Mouse (Mus musculus): Measurements from ENCODE around the gene Fsd1l.
"Not testable (repeated sequence)": the region's sequence is repeated elsewhere in the genome, so short reads cannot be mapped to it uniquely, and the experiment has no call there.

Fsd1l gene

DNA sequence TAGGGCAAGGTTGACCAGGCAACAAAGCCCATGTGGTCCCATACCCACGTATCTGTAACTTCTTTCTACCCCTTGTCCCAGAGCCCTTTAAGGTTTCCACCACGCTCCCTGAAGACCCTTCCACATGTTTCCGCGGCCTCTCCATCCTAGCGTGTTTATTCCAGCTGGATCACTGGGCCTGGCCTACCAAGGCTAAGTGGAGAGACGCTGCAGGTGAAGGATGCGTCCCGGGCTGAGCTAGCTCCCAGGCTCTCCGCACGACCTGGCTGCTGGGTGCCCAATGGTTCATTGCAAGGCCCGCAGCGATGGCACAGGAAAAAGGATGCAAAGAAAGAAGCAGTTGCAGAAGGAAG, 332 bp upstream of the Fsd1l start:
- no peak for DNase-seq

DNA sequence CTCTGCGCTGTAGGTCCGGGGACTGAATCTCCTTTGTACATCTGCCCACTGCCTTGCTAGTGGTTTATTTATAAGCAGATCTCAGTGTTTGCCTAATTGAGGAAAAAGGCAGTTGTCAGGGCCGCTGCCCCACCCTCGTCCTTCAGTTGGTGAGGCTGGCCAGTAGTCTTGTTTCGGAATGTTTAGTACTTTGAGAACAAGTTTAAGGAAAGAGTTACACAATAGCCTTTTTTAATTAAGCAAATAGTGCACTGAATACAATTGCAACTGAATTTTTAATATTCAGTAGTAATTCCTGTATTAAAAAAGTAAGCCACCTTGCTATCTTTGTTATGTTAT, 709 bp downstream of the Fsd1l start:
- peak in 1 of 2 experiments; percentile 48 for DNase-seq

DNA sequence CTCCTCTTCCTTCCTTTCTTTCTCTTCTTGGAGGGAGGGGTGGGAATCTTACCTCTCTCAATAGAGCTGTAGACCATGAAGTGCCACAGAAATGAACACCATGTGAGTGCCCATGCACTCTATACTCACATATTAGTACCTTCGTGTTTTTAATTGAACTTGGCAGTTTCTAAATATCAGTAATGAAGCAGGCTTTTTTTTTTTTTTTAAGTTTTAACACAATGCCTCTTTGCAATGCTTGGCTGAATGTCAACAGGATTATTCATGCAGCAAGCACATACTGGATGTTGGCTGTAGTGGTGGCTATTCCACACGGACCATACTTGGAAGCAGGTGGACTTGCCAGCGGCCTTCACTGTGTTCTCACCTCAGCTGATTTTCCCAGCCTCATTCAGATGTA, 4.1 kb downstream of the Fsd1l start:
- no peak for DNase-seq

DNA sequence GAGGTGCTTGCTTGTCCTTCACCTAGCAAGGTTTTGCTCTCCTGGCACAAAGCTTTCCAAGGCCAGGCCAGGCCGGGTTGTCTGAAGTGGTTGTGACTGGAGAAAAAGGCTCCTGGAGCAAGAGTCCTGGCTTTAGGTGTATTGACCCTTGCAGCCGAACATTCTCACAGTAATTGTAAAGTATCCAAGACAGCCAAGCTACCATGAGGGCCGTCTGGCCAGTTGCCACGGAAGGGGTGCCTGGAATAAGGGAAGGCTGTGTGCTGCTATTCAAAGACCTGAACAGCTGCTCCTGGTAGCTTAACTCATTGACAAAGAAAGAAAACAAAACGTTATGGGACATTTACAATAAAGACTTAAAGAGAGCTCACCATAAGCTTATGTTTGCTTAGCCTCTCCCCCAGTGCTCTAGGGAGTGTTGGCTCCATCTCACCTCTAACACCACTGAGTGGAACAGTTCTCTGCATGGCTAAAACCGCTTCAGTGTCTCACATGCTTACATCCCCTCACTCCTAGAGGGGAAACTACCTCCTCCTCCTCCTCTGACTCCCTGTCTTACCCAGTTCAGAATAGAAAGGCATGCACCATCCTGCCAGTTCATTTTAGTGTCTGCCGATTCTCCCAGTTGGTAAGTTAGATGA, 6.1 kb downstream of the Fsd1l start:
- no peak for DNase-seq

DNA sequence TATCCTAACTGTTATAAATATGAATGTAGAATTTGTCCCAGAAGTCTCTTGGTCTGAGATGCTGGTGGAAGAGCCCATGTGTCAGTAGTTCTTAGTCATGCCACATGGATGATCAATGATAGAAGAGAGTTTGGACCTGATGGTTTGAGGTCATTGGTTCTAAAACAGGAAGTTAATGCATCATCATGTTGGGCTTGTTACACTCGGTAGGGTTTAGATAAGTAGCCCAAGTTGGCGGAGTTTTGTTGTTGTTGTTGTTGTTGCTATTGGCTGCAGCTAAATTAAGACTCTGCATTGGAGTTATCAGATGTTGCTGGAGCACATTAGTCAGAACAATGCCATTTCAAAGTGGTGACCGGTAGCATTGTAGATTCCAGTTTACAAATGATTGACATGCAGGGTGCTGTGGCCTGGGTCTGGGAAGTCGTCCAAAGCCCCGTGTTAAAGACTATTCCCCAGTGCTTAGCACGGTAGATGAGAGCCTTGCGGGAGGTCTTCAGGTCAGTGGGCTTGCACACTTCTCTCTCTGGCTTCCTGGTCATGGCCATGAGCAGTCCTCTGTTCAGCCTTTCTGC, 7.4 kb downstream of the Fsd1l start:
- no peak for DNase-seq

DNA sequence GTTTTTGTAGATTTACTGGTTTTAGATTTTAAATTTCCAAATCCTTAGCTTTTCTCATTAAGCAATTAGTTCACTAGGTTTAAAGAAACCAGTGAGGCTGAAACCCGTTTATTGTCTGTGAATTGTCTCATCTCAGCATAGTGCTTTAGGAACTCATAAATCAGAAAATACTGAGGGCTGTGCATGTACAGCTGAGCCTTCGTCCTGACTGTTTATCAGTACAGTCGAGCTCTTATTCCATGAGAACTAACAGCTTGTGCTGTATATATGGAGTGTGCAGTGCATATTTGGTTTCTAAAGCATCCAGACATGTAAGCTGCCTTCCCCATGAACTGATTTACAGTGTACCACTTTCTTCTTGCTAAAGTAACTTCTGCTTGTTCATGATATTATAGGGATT, 26.8 kb downstream of the Fsd1l start:
- no peak for DNase-seq

DNA sequence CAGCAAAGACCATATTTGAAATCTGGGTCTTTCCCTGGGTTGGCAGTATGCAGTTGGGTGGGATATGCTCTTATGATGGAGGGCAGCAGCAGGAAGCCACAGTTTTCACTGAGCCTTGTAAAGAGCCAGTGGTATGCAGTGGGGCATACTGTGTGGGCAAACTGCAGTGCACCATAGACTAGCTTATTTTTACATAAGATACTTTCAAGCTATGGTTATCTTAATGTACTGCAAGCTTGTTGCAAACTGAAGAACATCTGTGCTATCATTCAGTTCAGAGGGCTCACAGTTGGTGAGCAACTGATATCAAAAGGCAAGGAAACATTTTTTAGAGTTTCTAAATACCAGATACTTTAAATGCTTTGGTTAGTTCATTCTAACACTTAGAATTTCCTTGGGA, 29.4 kb downstream of the Fsd1l start:
- no peak for DNase-seq

DNA sequence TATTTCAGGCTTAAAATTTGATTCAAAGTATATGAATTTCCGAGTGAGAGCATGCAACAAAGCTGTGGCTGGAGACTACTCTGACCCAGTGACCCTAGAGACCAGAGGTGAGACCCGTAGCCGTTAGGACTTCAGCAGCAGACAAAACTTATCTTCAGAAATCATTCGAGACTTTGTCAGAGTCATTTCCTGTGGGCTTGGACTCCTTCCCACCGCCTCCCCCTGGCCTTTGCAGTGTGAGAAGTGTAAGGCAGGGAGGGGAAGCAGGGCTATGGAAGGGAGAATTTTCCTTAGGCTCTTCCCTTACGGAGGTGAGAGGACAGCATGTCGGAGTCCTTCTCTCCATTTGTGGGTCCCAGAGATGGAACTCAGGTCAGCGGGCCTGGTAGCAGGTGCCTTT, 50.8 kb downstream of the Fsd1l start:
- DNase-seq, result no peak

DNA sequence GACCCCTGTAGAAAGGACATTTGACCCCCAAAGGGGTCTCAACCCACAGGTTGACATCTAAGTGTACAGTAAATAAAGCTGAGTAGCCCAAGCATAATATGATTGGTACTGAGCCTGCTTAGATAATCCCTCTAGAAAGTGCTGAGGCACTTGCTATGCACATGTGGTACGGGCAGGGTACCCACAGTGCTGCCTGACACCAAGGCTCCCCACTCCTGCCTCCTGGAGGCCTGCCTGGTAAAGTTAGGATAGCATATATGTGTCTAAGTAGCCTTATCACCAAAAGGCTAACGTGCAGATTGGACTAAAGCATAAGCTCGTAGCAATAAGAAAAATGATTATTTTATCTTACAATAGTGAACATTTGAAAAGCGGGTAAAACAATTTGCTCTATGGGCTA, 57.7 kb downstream of the Fsd1l start:
- DNase-seq, result no peak

DNA sequence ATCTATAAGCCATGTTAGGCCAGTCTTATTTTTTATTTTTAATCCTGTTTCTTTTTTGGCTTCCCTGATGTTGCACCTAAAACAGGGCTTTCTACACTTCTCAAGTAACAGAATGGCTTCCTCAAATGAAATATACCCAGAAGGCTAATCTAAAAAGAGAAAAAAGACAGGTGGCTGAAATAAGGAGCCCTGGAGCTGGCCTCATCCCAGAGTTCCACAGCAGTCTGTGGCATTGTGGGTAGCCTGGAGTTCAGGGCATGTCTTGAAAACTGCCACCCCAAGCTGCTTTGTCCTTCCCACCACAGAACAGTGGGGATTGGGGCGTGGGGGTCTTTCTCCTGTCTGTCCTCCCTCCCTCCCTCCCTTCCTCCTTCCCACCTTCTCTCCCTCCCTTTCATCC, 60.1 kb downstream of the Fsd1l start:
- DNase-seq, result no peak

DNA sequence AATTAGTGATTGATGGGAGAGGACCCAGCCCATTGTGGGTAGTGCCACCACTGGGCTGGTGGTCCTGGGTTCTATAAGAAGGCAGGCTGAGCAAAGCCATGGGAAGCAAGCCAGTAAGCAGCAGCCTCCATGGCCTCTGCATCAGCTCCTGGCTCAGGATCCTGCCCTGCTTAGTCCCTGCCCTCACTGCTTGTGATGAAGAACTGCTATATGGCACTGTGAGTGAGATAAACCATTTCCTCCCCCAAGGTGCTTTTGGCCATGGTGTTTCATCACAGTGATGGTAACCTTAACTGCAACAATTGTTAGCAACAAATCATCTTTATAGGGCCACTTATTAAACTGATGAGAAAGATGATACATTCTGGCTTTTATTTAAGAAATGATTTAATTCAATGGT, 77.9 kb downstream of the Fsd1l start:
- DNase-seq, result not testable (repeated sequence)

DNA sequence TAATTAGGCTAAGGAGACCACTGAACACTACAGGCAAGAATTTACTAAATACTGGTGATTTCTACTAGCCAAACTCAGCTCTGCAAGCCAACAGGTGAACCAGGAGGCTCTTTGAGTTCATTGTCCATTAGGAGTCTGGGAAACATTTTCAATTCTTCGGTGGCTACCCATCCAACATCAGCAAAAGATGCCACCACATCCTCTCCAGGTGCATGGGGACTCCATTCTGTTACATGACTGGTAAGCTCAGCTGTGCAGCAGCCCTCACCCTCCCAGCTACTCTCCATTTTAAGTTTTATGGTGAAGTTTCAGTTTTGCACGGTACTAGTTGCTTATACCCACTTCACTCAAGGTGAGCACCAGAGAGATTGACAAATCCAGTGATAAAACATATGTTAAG, 78.8 kb downstream of the Fsd1l start:
- no peak for DNase-seq

DNA sequence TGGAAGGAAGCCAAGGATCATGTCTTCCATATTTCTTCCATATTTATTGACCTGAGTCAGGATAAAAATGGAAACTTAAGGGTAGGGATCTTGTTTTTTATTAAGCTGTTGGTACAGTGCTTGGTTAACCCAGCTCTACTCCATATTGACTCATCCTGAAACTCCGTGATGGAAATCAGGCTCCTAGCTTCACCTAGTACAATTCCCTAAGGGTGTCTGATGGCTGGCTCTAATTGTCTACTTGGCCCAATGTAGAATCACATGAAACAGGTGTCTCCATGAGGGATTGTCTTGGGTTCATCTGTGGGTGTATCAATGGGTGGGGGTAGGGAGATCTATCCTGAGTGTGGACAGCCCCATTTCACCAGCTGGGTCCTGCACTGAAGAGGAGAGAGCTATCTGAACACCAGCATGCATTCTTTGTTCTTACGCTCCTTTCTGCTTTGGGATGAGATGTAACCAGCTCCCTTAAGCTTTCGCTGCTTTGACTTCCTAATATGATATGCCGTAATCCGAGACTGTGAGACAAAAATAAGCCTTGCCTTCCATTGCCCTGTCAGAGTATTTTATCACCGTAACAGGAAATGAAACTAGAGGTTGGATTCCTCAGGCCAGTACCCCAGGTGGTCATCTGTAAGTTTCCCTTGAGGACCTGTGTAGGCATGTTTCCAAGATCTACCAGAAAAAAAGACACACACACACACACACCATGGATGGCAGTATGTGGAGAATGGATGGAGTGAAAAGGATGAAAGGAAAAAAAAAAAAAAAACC, 79.5 kb downstream of the Fsd1l start:
- DNase-seq, result no peak

DNA sequence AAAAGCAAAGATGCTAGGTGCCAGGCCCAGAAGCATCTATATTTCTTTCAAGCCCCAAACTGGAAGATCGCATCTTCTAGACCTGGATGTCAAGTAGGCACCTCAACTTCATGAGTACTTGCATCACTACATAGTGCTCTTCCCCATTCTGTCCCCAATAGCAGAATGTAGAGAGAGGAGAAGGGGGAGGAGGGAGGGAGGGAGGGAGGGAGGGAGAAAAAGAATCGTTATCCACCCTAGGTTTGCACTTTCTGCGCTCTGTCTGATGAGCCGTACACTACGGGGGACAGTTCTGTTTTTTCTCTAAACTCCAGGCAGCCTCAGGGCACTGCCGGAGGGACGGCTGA, 82.4 kb downstream of the Fsd1l start, which contains the start of gene Fktn:
TSS of gene Fktn (plus strand) at position 295 of the 347 bp plus-strand sequence.
- DNase-seq, result no peak

DNA sequence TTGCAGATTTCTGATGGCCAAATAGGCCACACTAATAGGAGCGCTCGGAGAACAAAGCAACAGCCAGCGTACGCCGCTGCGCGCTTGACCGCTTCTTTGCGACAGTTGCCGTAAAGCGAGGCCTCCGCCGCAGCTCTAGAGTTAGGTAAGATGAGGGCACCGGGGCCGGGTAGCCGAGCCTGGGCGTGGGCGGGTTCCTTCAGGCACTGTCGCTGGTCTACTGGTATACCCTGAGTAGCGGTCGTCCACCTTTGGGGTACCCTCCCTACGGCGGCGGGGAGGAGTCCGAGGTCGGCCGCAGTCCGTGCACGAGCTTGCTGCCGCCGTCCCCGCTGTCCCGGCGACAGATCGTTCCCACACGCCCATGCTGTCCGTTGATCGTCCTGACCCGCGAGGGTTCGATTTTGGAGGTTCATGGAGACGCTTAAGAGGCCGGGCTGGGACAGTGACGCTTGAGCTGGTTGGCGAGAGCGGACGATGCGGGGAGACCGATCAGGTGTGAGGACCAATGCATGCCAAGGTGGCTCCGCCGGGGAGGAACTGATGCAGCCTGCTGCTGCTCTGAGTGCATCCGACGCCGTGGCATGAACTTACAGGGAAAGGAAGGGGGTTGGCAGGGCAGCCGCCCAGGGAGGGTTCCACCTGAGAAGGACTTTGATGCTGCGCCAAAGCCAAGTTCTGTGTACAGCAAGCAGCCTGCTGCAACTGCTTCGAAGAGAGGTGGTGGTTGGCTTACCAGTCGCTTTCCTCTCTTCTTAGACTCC, 83.0 kb downstream of the Fsd1l start:
- peak; percentile 87 to 92 for DNase-seq

DNA sequence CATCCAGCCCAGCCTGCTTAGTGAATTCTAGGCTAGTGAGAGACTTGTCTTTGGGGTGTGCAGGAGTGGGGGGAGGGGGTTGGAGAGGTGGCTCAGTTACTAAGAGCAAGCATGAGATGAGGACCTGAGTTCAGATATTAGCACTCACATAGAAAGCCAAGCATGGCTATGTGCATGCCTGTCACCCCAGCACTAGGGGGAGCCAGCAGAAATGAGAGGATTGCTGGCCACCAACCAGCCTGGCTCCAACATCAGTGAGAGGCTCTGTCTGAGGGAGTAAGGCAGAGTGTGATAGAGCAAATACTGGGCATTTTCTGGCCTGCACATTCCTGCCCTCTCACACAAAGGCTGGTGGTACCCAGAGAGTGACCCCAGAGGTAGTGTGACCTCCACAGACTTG, 84.7 kb downstream of the Fsd1l start:
- DNase-seq, result no peak

DNA sequence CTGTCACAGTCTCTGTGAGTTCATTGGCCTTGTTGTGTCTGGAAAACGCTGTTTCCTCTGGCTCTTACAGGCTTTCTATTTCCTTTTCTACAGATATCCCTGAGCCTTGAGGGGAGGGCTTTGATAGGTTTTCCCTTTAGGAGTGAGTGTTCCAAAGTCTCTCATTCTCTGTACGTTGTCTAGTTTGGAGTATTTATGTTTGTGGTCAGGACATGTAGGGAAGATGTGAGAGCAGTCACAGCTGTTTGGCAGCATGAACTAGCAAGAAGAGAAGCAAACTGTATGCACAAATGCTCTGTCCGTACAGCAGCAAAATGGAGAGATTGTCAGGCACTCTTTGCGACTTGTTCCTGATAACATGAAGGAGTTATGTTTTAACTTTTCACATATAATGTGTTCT, 86.3 kb downstream of the Fsd1l start:
- no peak for DNase-seq

DNA sequence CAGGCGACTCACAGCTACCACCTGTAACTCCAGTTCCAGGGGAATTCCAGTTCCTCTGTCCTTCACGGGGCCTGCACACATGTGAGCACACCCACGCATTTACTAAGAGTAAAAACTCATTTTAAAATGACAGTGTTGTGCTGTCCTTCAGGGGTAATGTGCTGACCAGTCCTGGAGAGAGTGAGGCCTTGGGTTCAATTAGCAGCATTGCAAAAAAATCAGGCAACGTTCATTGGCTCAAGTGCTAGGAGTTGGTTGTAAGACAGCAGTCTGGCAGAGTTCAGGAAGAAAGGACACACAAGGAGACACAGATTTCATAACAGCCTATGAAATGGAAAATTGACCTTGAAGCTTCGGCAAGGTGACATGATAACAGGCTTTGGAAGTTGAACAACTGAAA, 87.0 kb downstream of the Fsd1l start:
- DNase-seq, result no peak

DNA sequence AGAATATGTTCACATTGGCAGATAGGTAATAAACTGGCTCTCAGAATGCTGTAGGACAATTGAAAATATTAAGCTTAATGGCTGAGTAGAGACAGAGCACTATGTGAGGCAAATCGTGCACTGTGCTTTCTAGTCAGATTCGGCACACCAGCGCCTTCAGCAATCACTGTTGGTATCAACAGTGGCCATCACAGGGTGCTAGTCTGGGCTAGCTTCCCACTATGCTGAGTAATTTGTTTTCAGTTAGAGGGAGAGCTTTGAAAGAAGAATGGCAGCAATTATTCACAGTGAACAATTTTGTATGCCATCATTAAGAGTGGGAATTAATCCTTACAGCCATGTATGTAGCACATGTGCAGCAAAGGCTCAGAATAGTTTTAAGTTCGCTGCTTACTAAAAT, 91.2 kb downstream of the Fsd1l start:
- DNase-seq, result no peak

DNA sequence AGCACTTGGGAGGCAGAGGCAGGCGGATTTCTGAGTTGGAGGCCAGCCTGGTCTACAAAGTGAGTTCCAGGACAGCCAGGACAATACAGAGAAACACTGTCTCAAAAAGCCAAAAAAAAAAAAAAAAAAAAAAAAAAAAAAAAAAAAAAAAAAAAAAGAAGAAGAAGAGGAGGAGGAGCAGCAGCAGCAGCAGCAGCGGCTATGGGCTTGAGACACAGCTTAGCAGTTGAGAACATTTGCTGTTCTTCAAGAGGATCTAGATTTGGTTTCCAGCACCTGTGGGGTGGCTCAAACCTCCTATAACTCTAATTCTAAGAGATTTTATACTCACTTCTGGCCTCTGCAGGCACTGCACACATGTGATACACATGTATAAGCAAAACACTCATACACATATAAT, 94.8 kb downstream of the Fsd1l start:
- DNase-seq, result not testable (repeated sequence)

DNA sequence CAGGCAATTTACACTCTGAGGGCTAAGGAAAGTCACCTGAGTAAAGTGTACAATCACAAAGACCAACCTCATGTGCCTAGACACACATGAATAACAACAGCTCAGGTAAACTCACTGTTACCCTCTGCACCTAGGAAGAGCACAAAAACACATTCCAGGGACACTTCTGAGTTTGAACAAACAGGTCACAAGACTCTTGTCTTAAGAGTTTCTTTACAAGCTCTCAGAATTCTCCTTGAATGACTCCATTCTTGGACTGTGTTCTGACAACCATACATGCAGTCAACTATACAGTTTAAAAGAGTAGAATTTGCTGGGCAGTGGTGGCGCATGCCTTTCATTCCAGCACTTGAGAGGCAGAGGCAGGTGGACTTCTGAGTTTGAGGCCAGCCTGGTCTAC, 96.8 kb downstream of the Fsd1l start:
- DNase-seq, result peak in 1 of 2 experiments; percentile 21

DNA sequence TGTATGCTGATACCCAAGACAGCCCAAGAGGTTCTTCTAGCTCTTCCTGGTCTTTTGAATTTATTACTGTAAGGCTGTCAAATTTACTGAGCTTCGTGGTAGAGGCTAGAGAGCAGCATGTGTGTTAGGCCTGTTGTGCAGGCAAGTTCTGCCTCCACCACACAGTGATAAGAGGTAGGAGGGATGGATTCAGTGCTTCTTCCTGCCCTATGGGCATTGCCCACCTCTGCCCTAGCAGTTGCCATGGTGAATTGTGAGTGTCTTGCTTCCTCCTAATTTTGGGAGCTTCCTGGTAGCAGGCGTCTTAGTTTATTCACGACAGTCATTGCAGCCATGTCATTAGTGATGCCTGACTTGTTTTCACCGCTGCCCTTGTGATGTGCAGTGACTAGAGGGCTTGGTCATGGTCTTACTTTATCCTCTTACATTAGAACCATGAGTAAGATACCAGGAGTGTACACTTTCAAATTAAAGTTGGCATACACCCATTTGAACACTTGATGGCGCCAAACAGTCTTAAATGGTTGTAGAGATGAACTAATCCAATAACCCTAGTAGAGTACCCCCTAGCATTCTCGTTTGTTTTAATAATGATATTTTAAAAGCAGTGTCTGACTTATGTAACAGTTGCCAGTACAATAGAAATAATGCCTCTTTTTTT, 107.8 kb downstream of the Fsd1l start:
- peak in 1 of 2 experiments; percentile 31 for DNase-seq

DNA sequence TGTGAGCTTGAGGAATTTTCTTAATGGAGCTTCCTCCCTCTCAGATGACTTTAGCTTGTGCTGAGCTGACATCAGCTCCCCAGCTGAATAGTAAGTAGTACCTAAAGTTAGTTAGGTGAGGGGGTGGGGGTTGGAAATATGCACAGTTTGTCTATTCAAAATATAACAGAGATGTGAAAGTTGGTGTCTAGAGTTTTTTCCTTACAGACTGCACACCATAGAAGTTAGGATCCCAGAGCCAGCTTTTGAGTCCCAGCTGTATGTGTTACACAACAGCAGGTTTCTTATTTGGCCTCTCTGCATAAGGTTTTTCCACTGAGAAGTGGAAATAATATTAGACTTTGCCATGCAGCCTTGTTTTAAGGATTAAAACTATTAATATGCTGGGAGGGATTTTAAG, 118.6 kb downstream of the Fsd1l start:
- DNase-seq, result no peak

Data from lung, adult 18-20 months (tissue).